Mouse (Mus musculus) liver (tissue): ENCODE data around the gene Adcy3.
"Not testable (repeated sequence)": the region's sequence is repeated elsewhere in the genome, so short reads cannot be mapped to it uniquely, and the experiment has no call there.

Experiments used
- DNase-seq: peaks from one replicate; pipeline ENCODE4 v3.0.0-alpha.2; 2020; ENCODE audit warnings: mixed read lengths

The Adcy3 gene

GRCm38 (mm10) chr12:4184648-4185047 is 51.7 kb downstream of the Adcy3 start:
- no peak for DNase-seq

GRCm38 (mm10) chr12:4188171-4189059 is 55.5 kb downstream of the Adcy3 start:
- no peak for DNase-seq

DNA sequence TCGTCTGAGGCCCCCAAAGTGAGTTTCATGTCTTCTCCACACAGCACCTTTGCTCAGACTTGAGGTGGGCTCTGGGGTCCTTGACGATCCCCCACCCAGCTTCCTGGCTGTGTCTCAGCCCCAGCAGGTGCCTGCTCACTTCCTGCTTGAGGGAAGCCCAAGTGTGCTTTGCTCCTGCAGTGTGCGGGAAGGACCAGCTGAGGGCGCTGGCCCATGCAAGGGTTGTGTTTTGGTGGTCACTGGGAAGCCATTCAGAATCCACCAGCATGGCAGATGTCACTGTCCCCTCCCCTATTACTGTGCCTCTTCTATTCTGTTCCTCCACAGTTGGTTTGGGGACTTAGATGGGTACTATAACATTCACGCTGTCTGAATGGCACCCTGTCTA is 56.2 kb downstream of the Adcy3 start:
- DNase-seq = peak; percentile 27

GRCm38 (mm10) chr12:4192514-4192913 is 59.6 kb downstream of the Adcy3 start:
- DNase-seq = no peak

- DNase-seq = no peak
Observed at GRCm38 (mm10) chr12:4193025-4193740, 60.3 kb downstream of the Adcy3 start.

- DNase-seq = no peak
Observed at GRCm38 (mm10) chr12:4194643-4195042, 61.7 kb downstream of the Adcy3 start.

- DNase-seq = no peak
Observed at GRCm38 (mm10) chr12:4198702-4199101, 65.8 kb downstream of the Adcy3 start.

DNA sequence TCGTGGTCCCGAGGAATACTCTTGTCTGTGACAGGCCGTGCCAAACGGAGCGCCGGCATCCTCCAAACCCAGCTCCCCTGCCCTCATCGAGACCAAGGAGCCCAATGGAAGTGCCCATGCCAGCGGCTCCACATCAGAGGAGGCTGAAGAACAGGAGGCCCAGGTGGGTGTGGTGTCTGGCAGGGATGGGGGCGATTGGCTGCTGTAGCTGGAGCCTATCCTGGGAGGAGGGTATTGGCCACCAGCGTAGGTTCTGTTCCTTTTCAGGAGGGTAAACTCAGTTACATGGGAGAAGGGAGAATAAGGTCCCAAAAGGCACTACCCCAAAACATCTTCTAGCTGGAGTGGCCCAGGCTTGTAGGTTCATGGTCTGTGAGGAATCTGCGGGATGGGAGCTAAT is 66.4 kb downstream of the Adcy3 start:
- DNase-seq = no peak

GRCm38 (mm10) chr12:4201454-4202200 is 68.7 kb downstream of the Adcy3 start:
- DNase-seq = no peak

DNA sequence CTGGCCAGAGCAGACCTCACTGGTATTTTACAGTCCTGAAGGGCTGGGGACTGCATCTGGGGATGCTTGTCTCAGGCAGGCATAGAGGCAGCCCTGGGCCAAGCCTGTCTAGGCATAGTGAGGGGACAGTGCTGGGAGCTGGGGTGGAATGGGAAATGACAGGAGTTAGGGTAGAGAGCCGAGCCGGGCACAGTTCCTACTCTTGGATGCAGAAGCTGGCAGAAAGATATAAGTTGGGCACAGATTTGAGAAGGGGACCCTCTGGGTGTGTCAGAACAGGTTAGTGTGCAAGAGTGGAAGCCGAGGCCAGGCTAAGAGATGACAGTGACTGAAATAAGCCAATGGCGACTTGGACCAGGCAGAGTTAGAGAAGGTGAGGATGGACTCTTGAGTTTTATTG is 69.3 kb downstream of the Adcy3 start:
- DNase-seq = no peak

DNA sequence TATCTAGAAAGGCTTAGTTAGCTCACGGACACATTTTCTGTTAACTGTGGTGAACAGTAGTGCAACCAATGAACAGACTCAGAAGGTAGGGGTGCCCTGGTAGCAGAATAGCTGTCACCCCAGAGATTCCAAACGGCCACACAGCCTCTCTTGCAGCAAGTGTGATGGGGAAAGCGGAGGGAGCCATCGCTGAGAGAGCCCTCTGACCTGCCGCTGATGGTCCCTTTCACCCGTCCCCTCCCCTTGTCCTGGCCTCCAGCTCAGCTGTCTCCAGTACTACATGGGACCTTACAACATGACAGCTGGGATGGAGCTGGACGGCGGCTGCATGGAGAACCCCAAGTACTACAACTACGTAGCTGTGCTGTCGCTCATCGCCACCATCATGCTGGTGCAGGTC is 73.2 kb downstream of the Adcy3 start:
- DNase-seq = no peak

DNA sequence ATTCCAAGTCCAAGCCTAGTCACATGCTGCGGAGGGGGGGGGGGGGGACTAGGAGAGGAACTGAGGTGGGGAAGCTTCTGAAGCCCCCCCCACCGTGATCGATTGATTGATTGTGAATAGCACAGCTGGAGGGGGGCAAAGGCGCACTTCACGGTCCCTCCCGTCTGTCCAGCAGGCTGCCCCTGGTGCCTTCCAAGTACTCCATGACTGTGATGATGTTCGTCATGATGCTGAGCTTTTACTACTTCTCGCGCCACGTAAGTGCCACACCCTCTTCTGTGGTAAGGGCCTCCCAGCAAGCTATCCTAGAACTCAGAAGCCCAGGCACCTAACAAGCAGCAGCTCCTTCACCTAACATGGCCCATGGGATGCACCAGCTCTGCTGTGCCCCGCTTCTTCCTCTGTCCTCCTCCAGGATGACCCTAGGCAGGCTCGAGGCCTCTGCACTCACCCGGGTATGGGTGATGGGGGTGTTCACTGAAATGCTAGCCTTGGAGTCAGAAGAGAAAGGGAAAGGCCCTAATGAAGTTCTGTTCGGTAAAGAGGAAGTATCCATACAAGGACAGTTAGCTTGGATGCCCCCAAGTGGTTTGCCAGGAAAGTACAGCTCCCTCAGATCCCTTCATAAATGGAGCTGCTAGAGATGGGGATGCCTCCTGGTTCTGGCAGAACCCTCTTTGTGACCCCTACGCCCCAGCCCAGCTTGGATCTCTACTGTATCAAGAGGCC is 75.7 kb downstream of the Adcy3 start:
- peak; percentile 27 for DNase-seq

- DNase-seq = no peak
Observed at GRCm38 (mm10) chr12:4209196-4209595, 76.3 kb downstream of the Adcy3 start.

DNA sequence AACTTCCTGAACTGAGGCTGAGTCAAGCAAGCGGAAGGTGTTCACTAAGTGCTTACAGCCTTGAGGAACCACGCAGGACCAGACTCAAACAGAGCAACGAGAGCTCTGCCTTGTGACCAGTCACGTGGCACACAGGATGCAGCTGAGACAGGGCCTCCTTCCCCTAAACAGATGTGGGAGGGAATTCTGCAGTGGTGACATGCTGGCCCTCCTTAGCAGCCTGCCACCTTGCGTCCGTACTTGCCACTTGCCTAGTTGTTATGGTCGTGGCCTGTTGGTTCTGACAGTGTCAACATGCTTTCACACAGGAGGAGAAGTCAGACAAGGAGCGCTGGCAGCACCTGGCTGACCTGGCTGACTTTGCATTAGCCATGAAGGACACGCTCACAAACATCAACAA is 78.3 kb downstream of the Adcy3 start:
- DNase-seq = no peak

GRCm38 (mm10) chr12:4212908-4213307 is 80.0 kb downstream of the Adcy3 start:
- DNase-seq = no peak

GRCm38 (mm10) chr12:4230156-4230555 is 97.3 kb downstream of the Adcy3 start:
- no peak for DNase-seq

- no peak for DNase-seq
Observed at GRCm38 (mm10) chr12:4232777-4233176, 99.9 kb downstream of the Adcy3 start.

DNA sequence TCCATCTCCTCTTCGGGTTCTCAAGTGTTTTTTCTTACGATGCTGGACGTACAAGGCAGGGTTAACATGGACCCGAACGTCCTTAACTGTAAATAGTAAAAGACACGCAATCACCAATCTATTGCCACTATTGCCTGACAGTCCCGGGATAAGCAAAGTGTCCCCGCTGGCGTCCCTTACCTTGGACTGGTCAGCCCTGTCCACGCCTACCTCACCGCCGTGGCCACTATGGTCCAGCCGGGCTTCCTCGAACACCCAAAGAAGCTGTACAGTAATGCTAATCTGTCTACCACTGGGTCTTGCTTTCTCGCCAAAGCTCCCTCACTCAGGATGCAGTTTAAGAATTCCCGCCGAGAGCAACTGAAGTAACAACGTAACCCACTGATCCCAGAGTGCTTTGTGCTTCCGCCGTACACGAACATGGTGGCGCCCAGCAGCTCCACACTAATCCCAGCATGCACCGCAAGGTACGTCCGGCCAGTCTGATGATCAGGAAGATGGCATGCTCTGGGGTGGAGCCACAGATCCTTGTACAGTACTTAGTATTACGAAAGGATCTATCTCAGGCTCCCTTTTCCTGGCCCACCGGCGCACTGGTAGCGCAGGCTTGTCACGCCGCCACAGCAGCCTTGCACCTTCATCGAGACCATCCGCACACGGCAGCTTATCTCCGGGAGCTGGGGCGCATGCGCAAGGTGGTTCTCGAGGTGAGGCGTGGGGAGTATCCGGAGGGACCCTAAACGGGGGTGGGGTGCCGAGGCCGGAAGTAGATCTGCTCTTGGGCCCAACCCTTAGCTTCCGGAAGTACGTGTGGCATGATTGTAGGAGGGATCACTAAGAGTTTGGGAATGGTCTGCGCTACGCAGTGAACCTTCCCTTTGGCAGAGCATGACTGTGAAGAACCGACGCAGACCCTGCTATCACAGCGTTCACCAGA is 100.9 kb downstream of the Adcy3 start, which contains the start of the genes Ptrhd1 and Cenpo:
Gene Ptrhd1 (plus strand): TSS at position 456 of the 937 bp plus-strand sequence.
Gene Cenpo (minus strand): TSS at position 723 of the 937 bp plus-strand sequence.
- DNase-seq = peak; percentile 93

DNA sequence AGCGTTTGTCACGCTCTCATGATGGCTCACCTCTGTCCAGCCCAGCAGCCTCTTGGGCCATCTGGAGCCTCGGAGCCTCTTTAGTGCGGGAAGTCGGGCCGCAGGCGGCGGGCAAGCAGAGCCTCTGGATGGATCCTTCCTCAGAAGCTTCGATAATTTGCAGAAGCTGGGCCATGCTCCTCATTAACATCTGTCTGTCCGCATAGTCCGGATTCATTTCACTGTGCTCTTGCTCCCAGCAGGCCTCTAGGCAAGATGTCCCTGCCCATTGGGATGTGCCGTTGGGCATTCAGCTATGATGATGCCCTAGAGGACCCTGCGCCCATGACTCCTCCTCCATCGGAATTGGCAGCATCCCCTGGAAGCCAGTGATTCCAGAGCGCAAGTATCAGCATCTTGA is 104.6 kb downstream of the Adcy3 start:
- no peak for DNase-seq

DNA sequence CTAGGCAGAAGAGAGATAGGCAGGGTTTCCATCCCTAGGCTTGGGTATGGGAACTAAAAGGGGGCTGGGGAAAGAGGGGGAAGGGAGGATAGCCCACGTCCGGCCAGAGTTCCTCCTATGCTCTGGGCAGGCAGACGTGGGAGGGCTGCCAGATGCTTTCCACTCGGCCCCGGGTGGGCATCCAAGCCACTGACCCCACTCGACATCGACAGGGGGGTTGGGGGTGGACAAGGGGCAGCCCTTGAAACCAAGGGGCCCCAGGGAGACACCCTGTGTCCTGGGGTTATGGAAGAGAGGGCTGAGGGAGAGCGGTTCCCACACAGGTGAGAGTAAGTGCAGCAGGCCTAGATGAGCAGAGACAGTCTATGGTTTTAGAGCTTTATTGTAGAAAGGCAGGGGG is 107.4 kb downstream of the Adcy3 start:
- not testable (repeated sequence) for DNase-seq

DNA sequence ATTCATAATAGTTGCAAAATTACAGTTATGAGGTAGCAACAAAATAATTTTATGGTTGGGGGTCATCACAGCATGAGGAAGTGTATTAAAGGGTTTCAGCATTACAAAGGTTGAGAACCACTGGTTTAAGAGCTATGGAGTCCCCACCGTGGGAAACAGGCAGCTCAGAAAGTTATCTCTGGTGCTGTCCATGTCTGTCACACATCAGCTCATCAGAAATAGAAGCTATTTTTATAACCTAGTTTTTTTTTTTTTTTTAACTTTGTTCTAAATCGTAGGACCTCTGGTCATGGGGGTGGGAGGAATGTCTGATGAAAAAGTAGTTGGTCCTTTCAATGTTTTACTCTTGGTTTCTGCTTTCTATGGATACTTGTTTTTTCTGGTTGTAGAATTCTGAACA is 110.9 kb downstream of the Adcy3 start:
- no peak for DNase-seq
